Mouse (Mus musculus) midbrain, postnatal 0 days (tissue): ENCODE results near the gene Gm5901. TPM values are rescaled to one million over a fixed set of nuclear protein-coding genes. Genes with fewer than 3 reads are reported as not detected.

ENCODE experiments used
- ATAC-seq: fragments of 200-750 bp; cut with Nextera tagmentation; 2 replicates; pipeline ENCODE4 v1.8.0; 2017; ENCODE audit warnings: moderate number of reproducible peaks, mild to moderate bottlenecking, moderate TSS enrichment, moderate library complexity; ENCODE audit not compliant: low FRiP score
- DNase-seq: peaks from one replicate; pipeline ENCODE4 v3.0.0-alpha.2; 2015; ENCODE audit warnings: low spot score
- H3K27ac ChIP-seq: fragments of 300-500 bp; sonication (generic); 2 replicates; pipeline ENCODE4 v1.5.1; 2014; ENCODE audit warnings: low read depth, mild to moderate bottlenecking, low read length, mixed read lengths
- H3K27me3 ChIP-seq: fragments of 300-500 bp; sonication (generic); 2 replicates; pipeline ENCODE4 v1.6.1; 2014; ENCODE audit warnings: low read length, control low read depth, mixed read lengths; ENCODE audit not compliant: insufficient read depth
- H3K36me3 ChIP-seq: fragments of 300-500 bp; sonication (generic); 2 replicates; pipeline ENCODE4 v1.6.1; 2014; ENCODE audit warnings: low read length, control low read depth, mixed read lengths; ENCODE audit not compliant: insufficient read depth
- H3K4me1 ChIP-seq: fragments of 300-500 bp; sonication (generic); 2 replicates; pipeline ENCODE4 v1.6.1; 2014; ENCODE audit warnings: mild to moderate bottlenecking, control low read depth, antibody characterized with exemption, low read length, mixed read lengths; ENCODE audit not compliant: insufficient read depth
- H3K4me2 ChIP-seq: fragments of 300-500 bp; sonication (generic); 2 replicates; pipeline ENCODE4 v1.6.1; 2014; ENCODE audit warnings: low read depth, mild to moderate bottlenecking, low read length, mixed read lengths; ENCODE audit not compliant: poor library complexity, severe bottlenecking
- H3K4me3 ChIP-seq: fragments of 300-500 bp; sonication (generic); 2 replicates; pipeline ENCODE4 v1.5.1; 2014; ENCODE audit warnings: low read depth, mild to moderate bottlenecking, low read length, moderate library complexity
- H3K9ac ChIP-seq: fragments of 300-500 bp; sonication (generic); replicated peaks from 2 replicates; pipeline ENCODE4 v1.6.1; 2014; ENCODE audit warnings: mild to moderate bottlenecking, low read length, moderate library complexity, mixed read lengths; ENCODE audit not compliant: poor library complexity, severe bottlenecking
- H3K9me3 ChIP-seq: fragments of 300-500 bp; sonication (generic); 2 replicates; pipeline ENCODE4 v1.6.1; 2016; ENCODE audit warnings: low read length, control low read depth
- CTCF ChIP-seq: IDR thresholded peaks from 2 replicates; pipeline ENCODE4 v1.5.1; 2016; ENCODE audit warnings: antibody characterized with exemption, mild to moderate bottlenecking
- WGBS: fragments of 180-500 bp; shearing (Covaris S2); extraction: QIAGEN DNeasy Blood & Tissue Kit; methylation state at CpG from one replicate; pipeline ENCODE4 v1.1.7; 2014; 5-methylcytosine and 5-hydroxymethylcytosine counted together
- polyA plus RNA-seq: library from polyadenylated mRNA; unstranded; fragments of >200 nt; fragmentation: Nextera tagmentation; extraction: Ambion mirVana; gene quantifications from 2 replicates; pipeline ENCODE4 v1.2.1, GENCODE M21; 2015
- total RNA-seq: library from RNA; depleted of rRNA; stranded (reverse); fragments of >200 nt; gene quantifications from 2 replicates; pipeline ENCODE4 v1.2.3, GENCODE M21; 2014

Gm5901 gene
- total and polyA plus RNA-seq, 2 experiments from 2014 or later, result 0.57 TPM; not detected in 1

DNA sequence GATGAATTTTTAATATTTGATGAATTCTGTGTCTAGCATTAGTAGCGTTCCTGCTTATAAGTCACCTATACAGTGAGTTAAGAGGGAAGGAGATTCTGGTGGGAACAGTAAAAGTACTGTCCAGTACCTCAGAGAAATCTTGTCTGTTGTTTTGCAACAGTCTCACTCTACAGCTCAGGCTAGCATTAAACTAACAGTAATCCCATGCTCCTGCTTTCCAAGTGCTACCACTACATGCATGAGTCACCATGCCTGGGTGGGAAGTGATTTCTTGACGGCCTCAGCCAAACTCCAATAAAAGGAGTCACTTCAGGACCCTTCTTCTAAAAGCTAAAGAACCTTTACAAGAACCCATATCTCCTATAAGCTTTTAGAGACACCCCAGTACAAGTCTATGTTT lies 13.1 kb upstream of the Gm5901 start:
- Histone ChIP-seq H3K4me3 (no peak overlapping the region), H3K9me3 (no peaks in the 10 kb centered on the region), H3K4me1 (no peaks in the 10 kb centered on the region), H3K27me3 (no peaks in the 10 kb centered on the region), H3K9ac (no peak overlapping the region), H3K36me3 (no peaks in the 10 kb centered on the region), H3K4me2 (no peak overlapping the region), H3K27ac (no peak overlapping the region)
- DNase-seq, result no peak
- TF ChIP-seq CTCF, result no peak
- ATAC-seq, result no peak
- WGBS, result 86% methylated on average over 2 of the region's 2 CpGs

GRCm38 (mm10) chr7:105367268-105367667 lies 7.6 kb upstream of the Gm5901 start:
- H3K9ac ChIP-seq, result no peak overlapping the region
- TF ChIP-seq CTCF, result no peak
- DNase-seq, result no peak
- no peaks in the 10 kb centered on the region for H3K27me3 ChIP-seq
- no peak overlapping the region for H3K27ac ChIP-seq
- 90% methylated on average over 5 of the region's 5 CpGs for WGBS
- no peak for ATAC-seq
- peaks cover 9% of the 10 kb centered on the region; the same call in 1 of the 2 replicates for H3K36me3 ChIP-seq
- no peaks in the 10 kb centered on the region for H3K4me1 ChIP-seq
- H3K4me2 ChIP-seq, result no peak overlapping the region
- no peak overlapping the region for H3K4me3 ChIP-seq
- no peaks in the 10 kb centered on the region for H3K9me3 ChIP-seq

DNA sequence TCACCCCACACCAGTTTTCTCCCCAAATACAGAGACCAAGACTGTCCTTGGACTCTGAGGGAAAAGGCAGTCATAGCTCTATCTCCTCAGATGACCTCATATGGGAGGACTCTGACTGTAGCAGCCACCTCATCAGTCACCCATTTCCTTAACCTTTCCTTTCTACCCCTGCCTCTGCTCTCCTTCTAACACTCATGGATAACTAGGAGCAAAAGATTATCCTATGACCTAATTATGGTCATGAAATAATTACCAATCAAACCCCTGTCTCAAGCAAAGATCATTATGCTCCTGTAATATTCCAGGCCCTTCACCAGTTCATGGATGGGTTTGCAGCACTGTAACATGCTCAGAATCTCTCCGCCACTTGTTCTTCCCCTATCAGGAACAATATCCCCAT lies 6.9 kb upstream of the Gm5901 start, which contains the start of gene Olfr692:
Olfr692 (plus strand) TSS at position 301 of the 400 bp plus-strand sequence.
- ATAC-seq, result no peak

GRCm38 (mm10) chr7:105368521-105368920 lies 6.3 kb upstream of the Gm5901 start:
- H3K4me2 ChIP-seq, result no peak overlapping the region
- WGBS, result 94% methylated on average over 4 of the region's 4 CpGs
- peaks cover 9% of the 10 kb centered on the region; the same call in 1 of the 2 replicates for H3K36me3 ChIP-seq
- no peaks in the 10 kb centered on the region for H3K9me3 ChIP-seq
- ATAC-seq (no peak; the same call in 1 of the 2 replicates), DNase-seq (no peak)
- H3K27ac ChIP-seq, result no peak overlapping the region
- H3K4me1 ChIP-seq, result no peaks in the 10 kb centered on the region
- no peak overlapping the region for H3K9ac ChIP-seq
- TF ChIP-seq CTCF, result no peak
- no peak overlapping the region for H3K4me3 ChIP-seq
- no peaks in the 10 kb centered on the region for H3K27me3 ChIP-seq

More for the DNA sequence above, 6.9 kb upstream of the Gm5901 start, which contains the start of gene Olfr692:
- H3K27ac ChIP-seq, result no peak within 1 kb of the TSS
- H3K4me3 ChIP-seq, result no peak within 1 kb of the TSS
- H3K9ac ChIP-seq, result no peak within 1 kb of the TSS
- TF ChIP-seq CTCF, result no peak
- H3K36me3 ChIP-seq, result peaks cover 9% of the 10 kb centered on the region; the same call in 1 of the 2 replicates
- no peak within 1 kb of the TSS for H3K4me2 ChIP-seq
- H3K9me3 ChIP-seq, result no peaks in the 10 kb centered on the region
- no peaks in the 10 kb centered on the region for H3K4me1 ChIP-seq
- no peaks in the 10 kb centered on the region for H3K27me3 ChIP-seq
- WGBS, result 100% methylated on average over 1 of the region's 1 CpGs
- no peak for DNase-seq

GRCm38 (mm10) chr7:105372912-105373311 lies 1.9 kb upstream of the Gm5901 start:
- no peak overlapping the region for H3K4me3 ChIP-seq
- H3K9ac ChIP-seq, result no peak overlapping the region
- no peaks in the 10 kb centered on the region for H3K9me3 ChIP-seq
- H3K36me3 ChIP-seq, result peaks cover 22% of the 10 kb centered on the region
- H3K4me1 ChIP-seq, result no peaks in the 10 kb centered on the region
- WGBS, result 93% methylated on average over 1 of the region's 1 CpGs
- ATAC-seq, result no peak
- H3K27ac ChIP-seq, result no peak overlapping the region
- no peak for TF ChIP-seq CTCF
- H3K27me3 ChIP-seq, result no peaks in the 10 kb centered on the region
- no peak overlapping the region for H3K4me2 ChIP-seq
- DNase-seq, result no peak

DNA sequence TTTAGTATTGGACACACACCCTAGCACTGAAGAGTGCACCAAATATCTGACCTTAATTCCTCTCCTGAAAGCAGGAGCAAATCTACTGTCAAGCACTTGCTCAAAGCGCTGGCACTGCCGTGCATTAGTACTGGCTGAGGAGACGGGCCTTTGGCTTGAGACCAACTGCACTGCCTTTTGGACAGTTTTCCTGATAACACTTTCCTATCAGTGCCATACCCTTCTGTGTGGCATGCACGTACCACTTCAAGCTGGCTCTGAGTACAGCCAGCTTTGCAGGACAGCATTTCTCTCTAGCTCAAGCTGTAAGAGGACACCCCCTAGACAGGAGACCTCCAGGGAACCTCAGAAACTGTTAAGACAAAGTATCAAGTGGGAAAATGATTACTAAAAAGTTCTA lies 1.3 kb upstream of the Gm5901 start:
- Histone ChIP-seq H3K4me2 (no peak overlapping the region), H3K9ac (no peak overlapping the region), H3K4me1 (no peaks in the 10 kb centered on the region), H3K36me3 (peaks cover 26% of the 10 kb centered on the region), H3K4me3 (no peak overlapping the region), H3K9me3 (no peaks in the 10 kb centered on the region), H3K27ac (no peak overlapping the region), H3K27me3 (no peaks in the 10 kb centered on the region)
- 89% methylated on average over 4 of the region's 4 CpGs for WGBS
- no peak for TF ChIP-seq CTCF
- DNase-seq, result no peak
- ATAC-seq, result no peak
